Mouse (Mus musculus): ENCODE data around the gene Stac3.

DNA sequence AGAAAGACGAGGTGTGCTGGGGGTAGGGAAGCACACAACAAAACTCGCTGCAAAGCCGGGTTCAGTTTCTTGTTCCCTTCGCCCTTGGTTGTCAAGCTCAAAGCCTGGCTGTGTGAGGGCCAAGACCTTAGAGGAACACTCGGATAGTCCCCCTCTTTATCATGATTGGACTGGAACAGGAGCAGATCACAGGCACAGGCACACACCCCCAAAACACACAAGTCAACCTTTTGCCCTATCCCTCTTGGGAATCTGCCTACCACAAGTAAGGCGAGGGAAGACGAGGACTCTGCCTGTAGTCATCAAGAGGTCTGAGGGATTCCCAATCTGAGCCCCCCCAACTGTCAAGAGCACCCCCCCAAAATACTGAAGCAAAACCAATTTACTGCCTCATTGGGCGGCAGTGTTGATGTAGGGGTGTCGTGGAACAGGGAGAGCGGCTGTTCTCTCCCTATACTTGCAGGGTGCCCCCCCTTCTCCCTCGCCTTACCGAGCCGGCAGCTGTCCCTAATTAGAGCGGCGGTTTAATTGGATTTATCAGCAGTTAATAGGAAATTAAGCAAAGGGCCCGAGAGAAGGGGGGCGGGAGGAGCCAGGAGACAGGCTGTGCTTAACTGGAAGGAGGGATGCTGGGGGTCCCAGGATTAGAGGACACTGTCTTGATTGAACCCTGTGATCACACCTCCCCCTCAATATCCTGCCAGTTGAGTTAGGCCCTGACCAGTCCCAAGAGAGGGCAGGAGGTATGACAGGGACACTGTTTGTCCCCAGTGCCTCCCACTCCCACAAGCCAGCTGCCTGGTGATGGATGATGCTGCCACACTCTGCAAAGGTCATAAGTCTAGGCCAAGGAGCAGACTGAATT is 8.6 kb downstream of the Stac3 start:
- TF ChIP-seq POLR2A (IDR thresholded peaks at IDR 0.05; ENCODE audit: borderline replicate concordance, extremely low read depth, insufficient read depth, insufficient read length, poor library complexity, severe bottlenecking) (no peak), CTCF (IDR thresholded peaks at IDR 0.05; ENCODE audit: borderline replicate concordance, extremely low read depth, insufficient read depth, insufficient read length) (no peak)
